Mouse (Mus musculus): Measurements from ENCODE around the gene Nlgn3.
A peak's percentile ranks its signal among the peaks of the same experiment; 100 is the strongest.
"Not testable (repeated sequence)": the region's sequence is repeated elsewhere in the genome, so short reads cannot be mapped to it uniquely, and the experiment has no call there.

- peak; percentile 64 for TF ChIP-seq CTCF (IDR thresholded peaks at IDR 0.05; ENCODE audit: low read depth)
- not testable (repeated sequence) for TF ChIP-seq EP300 (IDR thresholded peaks at IDR 0.05; ENCODE audit: low read depth)
These were observed 59.9 kb downstream of the Nlgn3 start for GRCm38 (mm10) chrX:101358902-101359301.

Data from liver, embryonic 14.5 days (tissue).